Mouse (Mus musculus) forelimb bud, embryonic 11.5 days (tissue): ENCODE results near the gene Rabl6.
A peak's percentile ranks its signal among the peaks of the same experiment; 100 is the strongest.

Experiments used
- DNase-seq: peaks from one replicate; pipeline ENCODE4 v3.0.0-alpha.2; 2012; ENCODE audit warnings: low read depth, low spot score

Rabl6 gene

GRCm38 (mm10) chr2:25549021-25549991, 59.0 kb downstream of the Rabl6 start:
- DNase-seq, result no peak

GRCm38 (mm10) chr2:25546811-25547491, 61.4 kb downstream of the Rabl6 start, which contains the start of gene Traf2:
Gene Traf2 (minus strand): TSS chr2:25546940.
- DNase-seq, result peak; percentile 99

- DNase-seq, result no peak
These were observed 62.1 kb downstream of the Rabl6 start for GRCm38 (mm10) chr2:25545996-25546810.

GRCm38 (mm10) chr2:25541644-25542367, 66.5 kb downstream of the Rabl6 start:
- no peak for DNase-seq

GRCm38 (mm10) chr2:25540541-25540948, 67.8 kb downstream of the Rabl6 start:
- DNase-seq, result no peak

GRCm38 (mm10) chr2:25536531-25536930, 71.8 kb downstream of the Rabl6 start:
- no peak for DNase-seq

GRCm38 (mm10) chr2:25534866-25535182, 73.5 kb downstream of the Rabl6 start:
- no peak for DNase-seq

- DNase-seq, result no peak
These were observed 74.0 kb downstream of the Rabl6 start for GRCm38 (mm10) chr2:25534178-25534865.

- DNase-seq, result no peak
These were observed 74.6 kb downstream of the Rabl6 start for GRCm38 (mm10) chr2:25533707-25534106.
